Mouse (Mus musculus) right cerebral cortex, postnatal 14 days (tissue): ENCODE results near the gene Syce1l.

Source experiments
- DNase-seq: peaks from one replicate; pipeline ENCODE4 v3.0.0; 2022

The Syce1l gene

GRCm38 (mm10) chr8:113674611-113675010 lies 31.6 kb downstream of the Syce1l start:
- DNase-seq = no peak

GRCm38 (mm10) chr8:113675281-113675680 lies 32.3 kb downstream of the Syce1l start:
- DNase-seq = no peak

GRCm38 (mm10) chr8:113676811-113677210 lies 33.8 kb downstream of the Syce1l start:
- no peak for DNase-seq

- no peak for DNase-seq
Observed at GRCm38 (mm10) chr8:113679361-113679760, 36.3 kb downstream of the Syce1l start.

GRCm38 (mm10) chr8:113687889-113688542 lies 45.0 kb downstream of the Syce1l start:
- DNase-seq = no peak

GRCm38 (mm10) chr8:113688543-113688915 lies 45.5 kb downstream of the Syce1l start:
- no peak for DNase-seq

- no peak for DNase-seq
Observed at GRCm38 (mm10) chr8:113691622-113692343, 48.8 kb downstream of the Syce1l start.

- no peak for DNase-seq
Observed at GRCm38 (mm10) chr8:113704968-113705367, 62.0 kb downstream of the Syce1l start.
